Mouse (Mus musculus): ENCODE results near the gene Slc41a2.

The Slc41a2 gene

GRCm38 (mm10) chr10:83185121-83185520, 152.6 kb downstream of the Slc41a2 start:
- DNase-seq (ENCODE audit: low read depth, low spot score) = no peak

DNA sequence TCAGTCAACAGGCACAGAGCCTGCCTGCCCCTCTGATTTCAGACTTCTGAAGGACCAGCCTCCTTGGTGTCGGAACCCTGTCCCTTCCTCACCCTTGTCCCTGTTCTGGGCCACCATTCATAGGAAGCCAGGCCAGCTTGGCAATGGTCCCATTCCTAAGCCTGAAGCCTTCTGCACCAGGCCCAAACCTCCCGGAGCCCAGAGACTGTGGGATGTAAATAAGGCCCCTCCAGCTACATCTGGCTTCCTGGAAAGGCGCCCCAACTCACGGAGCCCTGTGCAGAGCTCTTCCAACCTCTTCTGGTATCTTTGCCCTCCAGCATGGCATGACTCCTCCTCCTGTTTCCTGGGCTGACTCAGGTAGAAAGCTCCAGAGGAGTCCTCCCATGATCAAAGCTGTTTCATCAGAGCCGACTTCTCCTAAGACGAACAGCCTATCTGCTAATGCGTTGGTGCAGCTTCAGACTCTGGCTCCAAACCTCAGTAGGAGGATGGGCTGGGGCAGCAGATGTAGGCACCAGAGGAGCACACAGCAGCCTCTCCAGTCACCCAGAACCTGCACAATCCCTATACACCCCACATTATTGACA, 153.1 kb downstream of the Slc41a2 start:
- no peak for DNase-seq (ENCODE audit: low read depth, low spot score)

GRCm38 (mm10) chr10:83183634-83184479, 153.8 kb downstream of the Slc41a2 start:
- DNase-seq (ENCODE audit: low read depth, low spot score) = peak; percentile 4

- DNase-seq (ENCODE audit: low read depth, low spot score) = peak; percentile 64
These were observed 155.1 kb downstream of the Slc41a2 start for GRCm38 (mm10) chr10:83182573-83182960.

- DNase-seq (ENCODE audit: low read depth, low spot score) = no peak
These were observed 155.7 kb downstream of the Slc41a2 start for GRCm38 (mm10) chr10:83181831-83182572.
